Mouse (Mus musculus) liver, postnatal 0 days (tissue): Measurements from ENCODE around the gene Zdhhc14.

Source experiments
- CTCF ChIP-seq: sonication (generic); IDR thresholded peaks from 2 replicates; pipeline ENCODE4 v1.5.1; 2016; ENCODE audit warnings: antibody characterized with exemption, low read depth
- EP300 ChIP-seq: IDR thresholded peaks from 2 replicates; pipeline ENCODE4 v1.6.1; 2016; ENCODE audit warnings: antibody characterized with exemption, low read depth, mild to moderate bottlenecking

DNA sequence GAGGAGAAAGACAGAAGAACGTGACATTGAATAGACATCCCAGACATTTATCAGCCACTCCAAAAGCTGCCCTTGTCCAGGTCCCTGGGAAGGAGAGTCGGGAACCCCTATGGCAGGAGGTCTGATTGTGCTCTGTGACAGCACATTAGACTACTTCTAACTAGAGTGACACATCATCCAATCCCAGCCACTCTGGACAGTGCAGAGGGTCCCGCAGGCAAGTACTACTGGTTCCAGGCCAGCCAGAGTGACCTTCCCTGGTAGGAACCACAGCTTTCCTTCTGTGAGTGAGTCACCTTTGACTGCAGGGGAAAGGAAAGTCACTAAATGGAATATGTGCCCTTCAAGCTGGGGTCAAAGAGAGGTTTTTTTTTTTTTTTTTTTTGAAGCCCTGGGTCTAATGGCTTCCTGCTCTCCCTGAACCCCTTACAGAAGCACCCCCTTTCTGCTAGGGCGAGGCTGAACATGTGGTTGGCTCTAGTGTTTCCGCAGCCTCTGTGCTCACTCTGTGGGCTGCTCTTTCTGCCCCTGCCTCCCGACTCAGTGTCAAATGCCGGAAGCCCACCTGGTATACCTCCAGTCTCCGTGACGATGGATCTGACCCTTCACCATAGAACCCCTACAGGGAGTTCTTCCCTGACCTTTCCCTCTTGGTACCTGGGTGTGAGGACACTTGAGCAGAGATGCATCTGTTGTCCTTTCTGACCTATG, 276.6 kb downstream of the Zdhhc14 start:
- no peak for TF ChIP-seq CTCF
- TF ChIP-seq EP300 = no peak
